Mouse (Mus musculus): ENCODE results near the gene Zbtb38.

Gene Zbtb38

DNA sequence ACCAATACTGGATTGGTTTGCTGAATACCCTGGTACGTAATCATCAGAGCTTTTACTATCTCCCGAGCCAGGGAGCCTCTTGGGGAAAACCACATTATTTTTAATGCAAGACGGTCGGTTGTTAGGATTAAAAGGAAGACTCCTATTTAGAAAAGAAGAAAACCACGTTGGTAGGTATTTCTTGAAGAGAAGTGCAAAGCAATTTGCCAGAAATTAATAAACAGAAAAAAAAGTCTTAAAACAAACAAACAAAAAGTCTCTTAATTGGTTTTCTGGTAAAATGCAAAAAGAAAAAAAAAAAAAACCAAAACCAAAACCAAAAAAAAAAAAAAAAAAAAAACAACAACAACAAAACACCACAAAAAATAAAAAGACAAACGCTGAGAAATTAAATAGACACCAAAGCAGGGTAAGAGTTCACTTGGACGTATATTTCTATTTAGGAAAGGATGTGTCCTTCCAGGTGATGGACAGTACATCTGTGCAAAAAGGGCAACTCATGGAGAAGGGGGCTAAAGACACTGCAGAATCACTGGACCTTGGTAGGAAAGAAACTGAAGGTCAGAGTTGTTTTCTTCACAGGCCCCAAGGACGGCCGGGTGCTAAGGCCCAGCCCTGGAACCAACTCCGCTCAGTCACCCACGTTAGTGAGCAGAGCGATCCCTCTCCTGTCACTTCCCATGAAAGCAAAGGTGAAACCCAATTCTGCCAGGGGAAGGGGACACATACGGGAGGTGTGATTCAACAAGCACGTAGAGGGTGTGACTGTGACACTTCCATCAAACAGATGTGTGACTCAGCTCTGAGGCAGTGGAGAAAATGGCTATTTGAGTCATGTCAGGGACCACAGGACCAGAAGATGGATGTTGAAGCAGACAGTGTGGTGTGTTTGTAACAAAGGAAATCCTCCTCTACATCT lies 38.9 kb downstream of the Zbtb38 start:
- DNase-seq: no peak

DNA sequence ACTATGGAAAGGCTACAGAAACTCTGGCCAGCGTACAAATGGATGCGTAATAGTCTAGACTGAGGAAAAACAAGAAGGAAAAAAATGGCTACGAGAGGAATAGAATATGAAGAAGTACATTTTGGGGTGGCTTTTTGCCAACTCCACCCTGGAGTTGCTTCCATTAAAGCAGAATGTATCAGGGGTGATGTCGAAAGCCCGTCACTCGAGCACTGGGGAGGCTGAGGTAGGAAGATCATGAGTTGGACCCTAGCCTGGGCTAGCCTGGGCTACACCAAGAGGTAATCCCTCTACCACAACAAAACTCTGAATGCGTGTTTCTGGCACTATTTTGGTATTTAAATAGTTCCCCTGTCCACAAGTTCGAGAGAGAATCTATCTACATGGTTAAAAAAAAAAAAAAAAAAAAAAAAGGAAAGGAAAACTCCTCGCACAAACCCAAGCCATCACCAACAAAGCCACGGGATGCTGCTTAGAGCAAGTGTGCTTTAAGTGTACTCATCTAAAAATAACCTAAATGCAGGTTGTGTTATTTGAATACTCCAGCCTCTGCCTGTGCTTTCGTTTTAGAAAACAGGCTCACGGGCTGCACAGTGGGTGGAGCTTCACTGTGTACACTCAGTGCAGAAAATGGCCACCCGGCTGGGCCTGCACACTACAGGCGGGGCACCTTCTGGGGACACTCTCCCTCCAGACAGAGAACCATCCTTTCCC lies 39.7 kb downstream of the Zbtb38 start:
- peak; percentile 35 to 58 for DNase-seq

- DNase-seq: no peak
Observed at GRCm38 (mm10) chr9:96712045-96712444, 40.6 kb downstream of the Zbtb38 start.

DNA sequence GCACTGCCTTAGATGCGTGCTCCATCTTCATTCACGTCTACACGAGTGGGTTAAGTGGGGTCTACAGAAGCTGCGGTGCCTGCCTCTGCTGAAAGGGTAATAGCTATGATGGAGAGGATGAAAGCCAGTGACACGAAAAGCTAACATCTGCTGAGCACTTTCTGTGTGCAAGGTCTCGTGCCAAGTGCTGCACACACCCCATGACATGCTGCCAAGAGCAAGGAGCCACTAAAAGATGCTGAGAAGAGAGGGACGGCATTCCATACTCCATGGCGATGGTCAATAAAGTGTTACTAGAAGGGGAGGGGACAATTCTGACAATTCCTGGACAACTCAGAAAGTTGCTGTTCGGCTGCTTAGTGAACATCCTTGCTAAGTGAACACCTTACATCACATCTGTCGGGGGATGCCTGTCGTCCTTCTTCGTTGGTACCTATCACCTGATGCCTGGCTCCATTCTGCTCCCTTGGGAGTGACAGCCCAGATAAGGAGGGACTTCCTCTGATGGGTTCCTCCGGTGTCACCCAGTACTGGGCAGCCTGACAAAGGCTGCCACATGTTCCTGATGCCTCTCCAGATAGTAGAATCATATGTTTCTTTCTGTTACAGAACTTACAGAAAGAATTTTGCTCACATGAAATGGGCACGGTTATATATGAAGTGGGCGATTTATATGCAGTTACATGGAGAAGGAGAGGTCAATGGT lies 42.2 kb downstream of the Zbtb38 start:
- no peak for DNase-seq

GRCm38 (mm10) chr9:96708905-96709304 lies 43.7 kb downstream of the Zbtb38 start:
- DNase-seq: no peak

DNA sequence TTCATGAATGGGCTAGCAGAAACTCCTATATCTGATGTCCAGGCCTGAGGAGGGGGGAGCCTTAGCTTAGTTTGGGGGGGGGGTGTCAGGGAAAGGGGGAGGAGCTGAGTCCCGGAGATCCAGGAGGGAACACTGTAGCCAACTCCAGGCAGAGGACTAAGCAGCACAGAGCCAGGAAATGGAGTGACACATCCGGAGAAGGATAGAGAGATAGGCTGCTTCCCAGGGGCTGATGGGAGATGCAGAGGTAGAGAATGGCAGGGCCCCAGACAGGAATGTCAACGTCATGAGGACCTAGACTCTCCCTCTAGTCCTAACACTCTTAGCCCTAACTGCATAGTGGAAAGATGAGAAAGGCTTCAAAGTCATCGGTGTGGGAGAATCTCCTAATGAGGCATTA lies 44.7 kb downstream of the Zbtb38 start:
- DNase-seq: no peak

DNA sequence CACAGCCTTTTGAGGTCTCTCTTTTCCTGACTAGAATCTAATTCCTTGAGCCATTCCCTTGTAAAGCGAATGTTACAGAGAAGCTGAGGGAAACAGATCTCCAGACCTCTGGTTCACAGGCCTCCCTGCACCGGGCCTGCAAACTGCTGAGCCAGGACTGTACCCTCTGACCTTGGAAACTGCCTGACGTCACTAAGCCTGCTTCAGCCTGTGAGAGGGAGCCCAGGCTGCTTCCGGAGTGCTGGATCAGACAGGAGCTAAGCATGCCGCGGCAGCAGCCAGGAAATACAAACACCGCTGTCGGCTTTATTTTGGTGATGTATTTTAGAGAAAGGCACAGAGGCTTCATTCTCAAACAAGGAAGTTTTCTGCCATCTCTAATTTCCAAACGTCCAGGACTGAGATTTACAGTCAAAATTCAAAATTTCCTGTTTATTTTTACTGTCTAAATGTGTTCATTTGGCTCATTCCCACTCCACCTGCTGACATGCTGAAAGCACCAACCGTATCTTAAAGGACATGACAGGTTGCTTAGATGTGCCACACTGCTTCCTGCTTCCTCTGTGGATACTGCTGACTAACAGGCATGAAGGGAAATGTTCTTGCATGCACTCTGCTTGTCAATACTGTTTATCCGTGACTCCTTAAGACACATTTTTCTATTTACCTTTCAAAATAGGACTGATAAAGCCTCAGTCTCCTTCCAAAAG lies 46.9 kb downstream of the Zbtb38 start:
- DNase-seq: peak; percentile 68 to 85

DNA sequence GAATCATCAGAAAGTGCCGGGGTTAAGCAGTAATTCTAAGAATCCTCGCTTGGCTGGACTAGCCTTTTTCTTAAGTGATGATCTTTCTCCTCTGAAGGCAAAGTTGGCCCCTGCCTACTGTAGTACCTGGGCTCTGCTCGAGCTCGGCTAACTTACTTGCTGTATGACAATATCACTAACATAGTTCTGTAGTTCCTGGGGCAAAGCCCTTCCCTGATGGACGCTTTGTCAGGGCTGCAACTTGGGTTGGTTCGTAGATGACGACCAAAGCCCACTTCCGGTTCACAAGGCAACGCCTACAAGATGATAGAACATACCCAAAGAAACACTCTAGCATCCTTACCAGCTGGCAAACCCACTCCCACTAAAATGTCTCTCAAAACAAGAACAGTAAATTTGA lies 47.7 kb downstream of the Zbtb38 start:
- peak; percentile 19 to 30 for DNase-seq

DNA sequence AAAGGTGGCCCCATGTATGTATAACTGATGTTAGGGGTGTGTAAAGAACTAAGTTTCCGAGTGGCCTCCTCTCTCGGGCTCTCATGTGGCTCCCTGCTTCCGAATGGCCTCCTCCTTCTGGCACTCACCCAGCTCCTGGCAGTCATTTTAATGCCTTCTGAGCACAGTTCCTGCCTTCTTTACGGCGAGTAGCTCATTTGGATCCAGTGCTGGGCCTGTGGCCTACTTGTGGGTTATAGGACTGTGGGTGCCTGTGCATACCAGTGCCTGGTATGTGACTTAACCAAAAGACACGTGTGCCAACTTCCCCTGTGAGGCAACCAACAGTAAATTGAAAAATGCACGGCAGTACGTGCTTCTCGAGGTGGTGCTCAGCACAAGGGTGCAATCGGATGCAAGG lies 50.7 kb downstream of the Zbtb38 start:
- DNase-seq: no peak

- DNase-seq: no peak
Observed at GRCm38 (mm10) chr9:96699276-96700035, 53.2 kb downstream of the Zbtb38 start.

GRCm38 (mm10) chr9:96696788-96697492 lies 55.7 kb downstream of the Zbtb38 start:
- no peak for DNase-seq

DNA sequence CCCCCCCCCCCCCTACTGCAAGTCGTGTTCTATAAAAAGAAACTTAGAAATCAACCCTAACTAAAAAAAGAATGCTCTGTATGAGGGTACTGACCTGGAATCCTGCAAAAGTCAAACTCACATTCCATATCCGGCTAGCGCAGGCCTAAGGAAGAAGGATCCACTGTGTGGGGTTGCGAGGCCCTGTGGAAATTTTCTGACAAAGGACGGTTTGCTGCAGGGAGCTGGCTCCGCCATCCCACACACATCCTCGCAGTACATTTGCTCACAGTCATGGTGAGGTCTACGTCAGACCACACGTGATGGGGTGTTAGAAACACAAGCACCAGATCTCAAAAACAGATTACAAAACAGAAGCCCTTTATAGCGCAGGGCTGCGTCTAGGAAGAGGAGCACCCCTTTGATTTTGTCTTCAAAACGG lies 56.5 kb downstream of the Zbtb38 start:
- DNase-seq: peak; percentile 42 to 65

DNA sequence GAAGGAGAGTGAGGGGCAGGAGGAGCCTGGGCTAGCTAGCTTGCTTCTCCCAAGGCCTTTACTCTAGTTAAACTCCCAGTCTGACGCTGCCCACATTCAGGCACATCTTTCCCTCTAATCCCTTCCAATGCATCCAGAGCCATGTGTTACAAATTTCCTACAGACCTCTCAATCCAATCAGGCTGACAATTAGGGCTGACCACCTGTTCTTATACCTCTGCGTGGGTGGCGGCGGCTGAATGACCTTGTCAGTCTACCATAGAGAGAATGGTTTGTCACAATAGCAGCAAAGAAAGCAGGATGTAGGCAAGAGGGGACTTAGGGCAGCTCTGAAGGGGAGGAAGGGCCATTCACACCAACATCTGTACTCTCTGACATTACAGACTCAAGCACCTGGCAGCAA lies 62.2 kb downstream of the Zbtb38 start:
- DNase-seq: no peak

DNA sequence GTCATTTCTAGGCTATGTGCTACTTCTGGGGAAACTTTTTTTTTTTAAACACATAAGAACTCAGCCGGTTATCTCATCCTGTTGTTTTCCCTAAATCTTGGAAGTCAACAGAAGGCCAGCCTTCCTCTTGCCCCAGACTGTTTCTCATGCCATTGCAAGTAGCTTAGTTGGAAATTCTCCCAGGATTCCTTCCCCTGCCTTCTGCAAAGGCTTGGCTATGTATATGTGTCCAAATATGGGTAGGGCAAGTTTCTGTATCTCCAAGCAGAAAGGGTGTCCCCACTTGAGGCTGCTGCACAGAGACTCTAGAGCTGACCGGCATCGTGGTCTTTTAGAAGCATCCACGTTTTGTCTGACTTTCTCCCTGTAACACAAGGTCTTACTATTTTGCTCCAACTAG lies 63.6 kb downstream of the Zbtb38 start:
- DNase-seq: no peak

GRCm38 (mm10) chr9:96688194-96688875 lies 64.3 kb downstream of the Zbtb38 start:
- no peak for DNase-seq

GRCm38 (mm10) chr9:96687591-96688186 lies 64.9 kb downstream of the Zbtb38 start:
- DNase-seq: no peak

DNA sequence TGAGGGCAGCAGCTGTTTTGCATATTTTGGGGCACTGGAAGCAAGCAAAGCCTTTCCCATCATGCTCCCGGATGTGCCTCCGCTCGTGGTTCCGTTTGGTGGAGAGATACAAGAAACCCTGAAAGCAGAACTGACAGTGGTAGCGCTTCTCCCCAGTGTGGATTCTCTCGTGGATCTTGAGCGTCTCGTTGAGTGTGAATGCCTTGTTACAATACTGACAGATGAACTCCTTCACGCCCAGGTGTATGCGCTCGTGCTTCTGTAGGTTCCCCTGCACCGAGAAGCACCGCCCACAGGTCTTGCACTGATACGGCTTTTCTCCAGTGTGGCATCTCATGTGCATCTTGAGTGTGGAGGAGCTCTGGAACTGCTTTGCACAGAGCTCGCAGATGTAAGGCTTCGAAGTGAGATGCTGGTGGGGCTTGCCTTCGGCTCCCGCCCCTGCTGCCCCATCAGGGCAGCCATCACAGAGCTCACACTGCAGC lies 67.0 kb downstream of the Zbtb38 start:
- no peak for DNase-seq

DNA sequence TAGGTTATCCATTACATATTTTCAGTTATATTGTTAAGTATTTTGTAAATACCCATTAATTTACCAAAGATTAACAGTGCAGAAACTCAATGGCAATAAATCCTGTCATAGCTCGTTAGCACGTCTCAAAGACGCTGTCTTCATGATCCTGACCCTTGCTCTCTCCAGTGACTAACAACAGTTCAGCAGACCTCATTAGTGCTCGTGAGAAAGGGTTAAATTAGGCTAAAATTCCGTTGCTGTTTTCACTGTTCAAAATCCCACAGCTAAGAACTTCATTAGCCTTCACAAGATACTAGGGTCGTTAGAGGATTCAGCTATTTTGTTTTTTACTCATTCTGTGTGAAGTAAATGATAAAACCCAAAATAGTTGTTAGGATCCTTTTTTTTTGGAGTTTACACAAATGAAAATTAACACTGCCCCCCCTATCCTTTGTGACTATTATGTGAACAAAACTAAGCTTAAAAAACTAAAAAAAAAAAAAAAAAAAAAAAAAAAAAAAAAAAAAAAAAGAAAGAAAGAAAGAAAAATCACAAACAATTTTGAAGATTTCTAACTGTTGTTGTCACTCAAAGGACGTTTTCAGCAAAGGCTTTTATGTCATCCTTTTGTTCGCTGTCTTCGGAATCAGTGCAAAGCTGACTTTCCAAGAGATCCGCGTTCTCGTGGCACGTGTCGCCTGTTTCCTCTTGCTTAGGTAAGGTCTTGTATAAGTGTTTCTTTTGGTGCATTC lies 67.6 kb downstream of the Zbtb38 start:
- DNase-seq: no peak

- no peak for DNase-seq
Observed at GRCm38 (mm10) chr9:96684165-96684792, 68.4 kb downstream of the Zbtb38 start.
